Mouse (Mus musculus): Measurements from ENCODE around the gene Prpf18.
"Not testable (repeated sequence)": the region's sequence is repeated elsewhere in the genome, so short reads cannot be mapped to it uniquely, and the experiment has no call there.

Gene Prpf18

DNA sequence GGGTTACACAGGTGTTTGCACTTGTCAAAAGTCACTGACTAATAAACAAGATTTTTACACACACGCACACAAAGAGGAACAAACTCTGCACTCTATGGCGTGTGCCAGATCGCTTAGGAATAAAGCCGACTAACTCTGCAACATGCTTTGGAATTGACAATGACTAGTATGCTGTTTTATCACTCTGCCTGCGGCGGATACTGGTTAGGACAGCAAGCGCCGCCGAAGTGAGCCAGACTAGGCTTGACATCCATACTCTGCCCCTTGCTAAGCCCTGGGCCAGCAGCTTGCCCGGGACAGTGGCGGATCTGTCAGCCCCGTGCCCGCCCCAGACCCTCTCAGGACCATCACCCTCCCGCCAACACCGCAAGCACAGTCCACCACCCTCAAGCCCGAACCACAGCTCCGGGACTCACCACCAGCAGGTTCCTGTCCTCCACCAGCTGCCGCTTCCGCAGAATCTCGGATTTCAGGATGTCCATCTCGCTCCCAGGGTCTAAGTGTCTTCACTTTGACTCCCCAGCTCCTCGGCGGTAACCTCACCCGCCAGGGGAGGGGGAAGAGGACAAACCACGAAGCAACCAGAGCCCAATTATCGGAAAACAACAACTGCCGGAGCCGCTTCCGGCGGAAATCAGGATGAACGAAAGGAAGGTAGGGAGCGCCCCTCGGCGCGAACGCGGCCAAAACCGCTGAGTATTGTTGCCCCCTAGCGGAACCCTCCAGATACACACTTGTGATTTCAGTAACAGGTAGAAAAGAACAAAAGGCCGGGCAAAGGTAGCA lies at the start of gene Prpf18:
Gene Prpf18 (minus strand): TSS at position 614 of the 786 bp plus-strand sequence.
- ATAC-seq (ENCODE audit: low TSS enrichment): peak; percentile 99

DNA sequence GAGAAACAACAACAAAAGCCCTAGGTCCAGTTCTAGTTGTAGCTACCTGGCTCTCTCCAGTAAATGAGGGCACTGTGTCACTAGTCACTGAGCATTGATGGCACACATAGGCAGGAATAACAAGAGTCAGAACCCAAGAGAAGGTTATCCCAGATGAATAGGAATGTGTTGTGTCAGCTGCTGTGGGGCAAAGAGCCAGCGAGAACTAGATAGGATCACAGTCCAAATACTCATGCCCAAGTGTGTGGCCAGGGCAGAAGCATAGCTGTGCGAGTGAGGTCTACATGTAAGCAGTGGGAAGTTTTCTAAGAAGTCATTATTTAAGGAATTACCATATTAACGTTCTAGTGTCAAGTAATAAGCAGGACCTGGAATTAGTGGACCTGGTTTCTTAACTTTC lies 28.0 kb upstream of the Prpf18 start:
- no peak for ATAC-seq (ENCODE audit: low TSS enrichment)

DNA sequence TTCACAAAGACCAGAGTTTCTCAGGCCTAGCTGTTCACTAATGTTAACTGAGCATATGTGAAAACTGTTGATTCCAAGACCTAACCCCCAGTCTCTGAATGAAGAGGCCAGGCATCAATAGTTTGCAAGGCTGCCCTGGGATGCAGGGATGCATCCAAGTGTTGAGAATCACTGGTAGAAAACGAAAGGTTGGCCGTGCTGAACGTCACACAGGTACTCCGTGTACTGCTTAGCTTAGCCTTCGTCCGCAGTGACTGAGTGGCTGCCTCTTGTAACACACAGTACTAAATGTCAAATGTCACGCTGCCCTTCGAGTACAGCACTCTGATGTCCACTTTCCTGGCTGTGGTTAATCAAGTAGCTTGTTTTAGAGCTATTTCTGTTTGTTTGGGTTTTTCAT lies 19.7 kb upstream of the Prpf18 start:
- no peak for ATAC-seq (ENCODE audit: low TSS enrichment)

DNA sequence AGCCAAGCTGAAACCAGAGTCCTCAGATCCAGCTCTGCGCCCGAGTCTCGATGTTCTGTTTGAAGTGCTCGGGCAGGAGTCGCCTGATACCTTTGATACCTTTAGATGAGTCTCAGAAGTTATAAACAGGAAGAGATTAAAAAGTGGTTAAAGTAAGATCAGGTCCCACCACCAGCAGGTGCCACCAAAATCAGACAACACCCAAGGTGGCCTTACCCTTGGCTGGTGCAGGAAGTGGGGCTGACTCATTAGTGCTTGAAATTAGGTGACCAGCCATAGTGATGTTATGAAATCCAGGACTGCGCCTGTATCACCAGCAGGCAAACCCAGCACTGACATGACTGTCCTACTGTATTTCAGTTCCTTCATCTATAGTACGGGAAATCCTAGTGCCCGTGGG lies 17.8 kb upstream of the Prpf18 start:
- ATAC-seq (ENCODE audit: low TSS enrichment): no peak

DNA sequence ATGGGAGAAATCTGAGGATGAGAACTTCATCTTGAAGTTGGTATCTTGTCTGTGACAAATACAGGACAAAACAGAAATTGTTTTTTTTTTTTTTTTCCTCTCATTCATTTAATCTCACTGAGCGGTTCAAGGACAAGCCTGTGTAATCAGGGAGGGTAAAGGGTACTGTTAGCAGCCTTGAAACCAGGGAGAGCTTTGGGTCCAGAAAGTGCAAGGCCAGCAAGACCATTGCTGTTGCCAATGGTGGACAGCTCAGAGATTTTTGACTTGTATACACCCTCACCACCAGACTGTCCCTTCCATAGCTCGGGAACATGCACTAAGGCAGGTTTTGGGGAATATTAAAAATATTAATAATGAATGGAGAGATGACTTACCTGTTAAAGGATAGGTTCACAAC lies 16.7 kb upstream of the Prpf18 start:
- no peak for ATAC-seq (ENCODE audit: low TSS enrichment)

DNA sequence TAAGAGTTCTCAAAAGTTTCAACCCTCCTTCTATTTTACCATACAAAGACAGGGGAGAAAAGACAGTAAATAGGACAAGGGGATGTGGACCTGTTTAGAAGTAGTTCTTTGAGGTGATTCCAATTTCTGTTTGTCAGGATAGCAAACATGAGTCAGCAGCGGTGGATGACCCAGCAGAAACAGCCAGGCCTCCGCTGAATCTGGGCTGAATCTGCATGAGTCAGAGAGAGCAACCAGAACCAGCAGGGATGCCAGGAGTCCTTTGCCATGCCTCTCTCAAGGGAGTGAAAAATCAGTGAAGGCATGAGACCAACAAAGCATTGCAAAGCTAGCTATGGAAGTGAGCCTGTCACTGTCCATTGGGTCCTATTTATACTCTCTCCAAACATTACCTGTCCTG lies 8.8 kb upstream of the Prpf18 start:
- ATAC-seq (ENCODE audit: low TSS enrichment): no peak

DNA sequence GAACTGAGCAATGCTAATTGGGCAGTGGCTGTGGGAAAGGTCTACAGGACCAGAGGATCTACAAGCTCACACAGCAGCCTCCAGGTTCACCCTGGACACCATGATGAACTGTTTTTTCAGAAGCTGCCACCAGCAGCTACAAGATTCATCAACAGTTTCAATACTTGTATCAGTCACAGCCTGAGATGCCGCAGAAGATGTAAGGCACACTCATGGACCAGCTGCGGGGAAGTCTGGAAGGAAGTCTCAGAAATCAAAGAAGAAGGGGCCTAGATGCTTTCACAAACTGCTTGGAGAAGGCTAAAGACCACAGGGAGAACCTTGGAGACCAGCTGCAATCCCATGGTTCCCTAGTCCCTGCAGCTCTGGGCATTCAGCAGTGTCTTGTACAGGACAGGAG lies 2.3 kb downstream of the Prpf18 start:
- no peak for ATAC-seq (ENCODE audit: low TSS enrichment)

DNA sequence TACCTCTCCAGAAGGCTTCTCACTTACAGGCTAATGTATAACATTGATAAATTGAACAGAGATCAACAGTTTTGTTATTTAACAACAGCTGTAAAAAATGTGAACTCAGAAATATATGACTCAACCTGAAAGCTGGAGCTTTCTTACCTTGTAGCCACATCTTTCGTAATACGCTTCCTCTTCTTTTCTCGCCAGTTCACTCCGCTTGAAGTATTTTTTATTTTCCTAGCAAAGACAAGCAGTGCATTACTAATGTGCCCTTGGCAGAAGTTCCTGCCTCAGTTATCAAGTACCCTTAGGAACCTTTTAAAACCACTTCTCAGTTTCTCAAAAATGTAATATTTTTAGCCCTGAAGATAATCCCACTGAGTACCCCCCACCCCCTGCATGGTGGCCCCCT lies 3.8 kb downstream of the Prpf18 start:
- no peak for ATAC-seq (ENCODE audit: low TSS enrichment)

DNA sequence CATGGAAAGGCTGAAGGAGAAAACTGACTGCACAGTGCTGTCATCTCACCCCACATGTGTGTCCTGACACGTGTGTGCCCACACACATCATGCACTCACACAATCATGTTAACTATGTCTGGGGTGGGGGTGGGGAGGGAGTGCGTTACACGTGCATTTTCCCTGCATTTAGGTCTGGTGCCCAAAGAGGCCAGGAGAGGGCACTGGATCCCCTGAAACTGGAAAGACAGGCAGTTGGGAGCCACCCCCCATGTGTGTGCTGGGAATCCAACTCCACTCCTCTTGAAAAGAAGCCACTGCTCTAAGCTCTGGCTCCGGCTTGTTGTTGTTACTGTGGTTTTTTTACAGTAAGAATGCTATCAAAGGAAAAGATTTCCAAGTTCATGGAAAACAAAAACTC lies 6.8 kb downstream of the Prpf18 start:
- ATAC-seq (ENCODE audit: low TSS enrichment): no peak

DNA sequence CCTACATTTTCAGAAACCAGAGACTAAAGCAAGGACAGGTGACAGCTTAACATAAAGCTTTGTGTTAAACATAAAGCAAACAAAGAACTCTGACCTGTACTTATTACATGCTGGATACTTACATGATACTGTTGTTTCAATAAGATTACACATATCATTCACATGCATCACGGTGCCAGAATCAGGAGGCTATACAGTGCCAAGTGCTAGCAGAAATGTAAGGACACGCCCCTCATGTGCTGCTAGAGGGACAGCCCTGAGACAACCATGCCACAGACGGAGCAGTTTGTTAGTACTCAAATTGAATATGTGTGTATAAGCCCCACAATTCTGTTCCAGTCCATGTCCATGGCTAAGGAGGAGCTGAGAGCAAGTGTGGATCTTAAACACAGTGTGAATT lies 13.7 kb downstream of the Prpf18 start:
- ATAC-seq (ENCODE audit: low TSS enrichment): no peak

DNA sequence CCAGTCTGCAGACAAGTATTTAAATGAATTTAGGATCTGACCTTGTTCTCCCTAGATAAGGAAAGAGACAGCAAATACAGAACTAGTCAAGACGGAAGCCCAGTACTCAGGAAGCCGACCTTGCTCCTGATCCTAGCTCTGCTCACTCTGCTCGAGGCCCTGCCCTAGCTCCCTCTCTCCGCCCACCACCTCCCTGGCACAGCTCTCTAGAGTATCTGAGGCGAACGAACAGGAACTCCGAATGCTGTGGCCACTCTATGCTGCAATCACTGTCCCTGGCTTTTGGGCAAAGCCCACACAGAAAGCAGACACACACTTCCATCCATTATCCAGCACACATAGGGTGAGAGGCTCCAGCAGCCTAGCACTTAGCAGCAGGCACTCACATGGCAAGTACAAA lies 15.3 kb downstream of the Prpf18 start:
- no peak for ATAC-seq (ENCODE audit: low TSS enrichment)

DNA sequence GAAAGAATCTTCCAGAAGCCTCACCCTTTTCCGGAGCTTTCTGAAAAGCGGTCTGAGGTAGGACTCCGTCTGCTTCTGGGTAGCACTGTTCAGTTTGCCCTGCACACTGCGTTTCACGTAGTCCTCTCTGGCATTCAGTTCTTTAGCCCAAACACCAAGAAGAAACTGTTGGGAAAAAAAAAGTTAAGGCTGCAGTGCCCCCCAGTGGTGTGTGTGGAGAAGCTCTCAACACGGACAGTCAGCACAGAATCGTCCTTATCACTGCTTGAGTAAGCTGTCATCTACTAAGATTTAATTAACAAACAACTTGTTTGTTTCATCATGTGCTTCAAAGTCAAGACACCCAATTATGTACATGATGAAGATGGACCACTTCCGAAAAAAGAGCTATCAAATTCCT lies 16.1 kb downstream of the Prpf18 start:
- no peak for ATAC-seq (ENCODE audit: low TSS enrichment)

DNA sequence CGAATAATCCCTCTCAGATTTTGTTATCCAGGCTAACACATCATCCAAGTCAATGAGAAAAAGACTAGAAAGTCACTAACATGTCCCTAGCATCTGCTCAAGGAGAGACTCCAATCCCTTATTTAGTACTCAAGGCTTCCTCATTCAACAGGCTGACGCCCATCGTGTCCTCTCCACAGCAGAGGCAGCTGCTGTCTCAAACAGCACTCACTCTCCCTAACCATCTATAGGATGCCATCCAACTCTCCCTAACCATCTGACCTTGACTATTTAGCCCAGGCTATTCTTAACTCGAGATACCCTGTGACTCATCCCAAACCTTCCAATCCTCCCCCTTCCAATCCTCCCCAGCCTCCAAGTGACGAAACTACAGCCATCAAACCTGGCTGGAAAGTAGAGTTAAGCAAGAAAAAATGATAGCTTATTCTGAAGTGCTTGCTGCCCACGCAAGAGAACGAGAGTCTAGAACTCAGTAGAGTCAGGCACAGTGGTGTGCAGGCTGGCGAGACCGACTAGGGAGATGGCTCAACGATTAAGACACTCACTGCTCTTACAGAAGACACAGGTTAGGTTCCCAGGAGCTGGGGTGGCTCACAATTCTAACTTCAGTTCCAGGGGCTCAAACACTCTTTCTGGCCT lies 21.6 kb downstream of the Prpf18 start:
- ATAC-seq (ENCODE audit: low TSS enrichment): peak; percentile 86

DNA sequence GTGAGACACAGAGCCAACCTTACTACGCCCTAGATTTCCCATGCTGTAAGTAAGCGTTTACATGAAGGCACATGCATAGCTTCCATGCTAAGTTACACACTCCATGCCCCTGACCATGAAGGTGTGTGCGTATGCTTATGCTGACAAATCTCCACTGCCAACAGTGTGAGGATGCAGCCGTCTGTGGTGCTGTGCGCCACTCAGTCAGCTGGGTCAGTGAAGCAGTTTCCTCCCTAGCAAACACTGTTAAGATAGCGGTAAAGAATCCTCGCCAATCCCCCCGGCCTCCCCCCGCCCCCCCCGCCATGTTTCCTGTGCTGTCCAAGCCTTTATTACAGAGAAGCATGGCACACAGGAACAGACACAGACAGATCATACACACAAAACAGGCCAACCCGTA lies 22.4 kb downstream of the Prpf18 start:
- ATAC-seq (ENCODE audit: low TSS enrichment): no peak

DNA sequence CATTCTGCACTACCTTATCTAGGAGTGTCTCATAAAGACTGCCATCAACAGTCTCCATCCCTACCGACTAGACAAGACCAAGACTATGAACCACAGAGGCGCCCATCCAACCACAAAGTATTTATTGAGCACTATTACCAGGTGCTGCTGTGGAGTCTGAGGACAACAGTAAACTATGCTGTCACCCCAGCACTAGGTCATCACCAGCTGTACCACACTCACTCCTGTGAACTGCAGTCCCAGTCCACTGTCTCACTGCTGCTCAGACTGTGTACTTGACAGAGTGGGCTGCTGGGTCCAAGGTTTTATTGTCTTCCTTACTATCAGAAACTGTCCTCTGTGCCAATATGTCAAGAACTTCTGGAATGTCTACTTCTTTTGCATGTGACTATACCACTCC lies 23.0 kb downstream of the Prpf18 start:
- no peak for ATAC-seq (ENCODE audit: low TSS enrichment)

DNA sequence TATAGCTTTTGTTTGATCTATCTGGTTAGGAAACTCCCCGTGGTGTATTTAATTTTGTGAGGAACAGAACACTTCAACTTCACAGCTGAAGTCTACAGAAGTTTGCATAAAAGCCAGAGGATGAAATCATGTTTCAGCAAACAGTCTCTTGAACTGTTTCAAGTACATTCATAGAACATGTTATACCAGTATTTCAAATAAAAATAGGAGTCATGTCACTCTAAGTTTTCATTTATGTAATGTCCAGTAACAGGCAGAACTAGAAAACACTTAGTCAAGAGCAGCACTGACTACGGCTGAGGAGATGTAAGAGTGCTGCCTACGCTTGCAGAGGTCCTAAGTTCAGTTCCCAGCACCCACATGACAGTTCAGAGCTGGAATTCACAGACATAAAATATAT lies 25.0 kb downstream of the Prpf18 start:
- no peak for ATAC-seq (ENCODE audit: low TSS enrichment)

DNA sequence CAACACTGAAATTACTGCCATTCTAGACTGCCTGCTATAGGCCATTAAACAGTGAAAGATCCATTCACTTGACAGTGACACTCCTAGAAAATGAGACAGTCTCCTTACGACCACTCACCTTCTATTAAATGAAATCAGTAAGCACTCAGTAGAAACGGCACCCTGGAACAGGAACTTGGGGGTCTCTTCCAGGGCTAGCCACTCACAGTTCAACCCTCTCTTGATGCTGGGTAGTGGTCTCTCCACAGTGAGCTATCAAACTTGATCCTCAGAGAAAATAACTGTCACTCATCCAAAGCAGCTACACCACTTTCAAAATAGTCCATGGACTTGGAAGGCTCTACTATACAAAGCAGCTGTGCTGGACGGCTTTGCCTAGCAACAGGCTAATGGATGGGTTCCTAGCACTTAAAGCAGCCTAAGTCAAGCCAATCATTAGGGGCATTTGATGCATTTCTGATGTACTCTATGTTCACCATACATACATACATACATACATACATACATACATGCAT lies 30.4 kb downstream of the Prpf18 start:
- no peak for ATAC-seq (ENCODE audit: low TSS enrichment)

DNA sequence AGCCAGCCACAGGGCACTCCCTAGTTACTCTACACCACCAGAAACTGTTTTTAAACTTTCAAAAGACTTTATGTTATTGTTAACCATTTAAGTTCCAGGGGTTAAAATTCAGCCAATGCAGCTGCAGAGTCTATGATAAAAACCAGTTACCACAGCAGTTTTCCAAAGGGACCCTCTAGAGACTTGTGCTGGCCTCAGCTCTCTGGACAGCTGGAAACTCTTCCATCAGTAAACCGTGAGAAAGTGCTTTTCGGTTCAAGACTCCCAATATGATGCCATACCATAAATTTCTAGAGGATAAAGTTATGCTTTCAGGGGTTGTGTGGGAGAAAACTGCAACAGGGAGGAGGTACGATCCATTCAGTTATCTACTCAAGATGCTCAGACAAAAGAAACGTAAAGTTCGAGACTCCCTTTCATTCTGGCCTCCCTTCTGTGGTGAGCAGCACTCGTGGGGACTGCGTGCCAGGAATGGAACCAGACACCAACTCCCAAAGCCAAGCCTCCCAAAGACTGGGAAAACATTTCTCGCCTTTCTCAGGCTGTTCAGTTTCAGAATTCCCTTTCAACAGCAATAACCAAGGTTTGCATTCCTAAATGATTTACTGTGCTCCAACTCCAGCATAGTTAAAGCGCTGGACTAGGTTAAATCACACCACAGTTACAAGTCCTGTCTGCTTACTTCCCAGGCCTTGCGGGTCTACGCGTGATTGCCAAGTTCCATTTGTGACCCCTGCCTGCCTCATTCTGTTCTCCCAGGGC lies 31.1 kb downstream of the Prpf18 start:
- ATAC-seq (ENCODE audit: low TSS enrichment): no peak

DNA sequence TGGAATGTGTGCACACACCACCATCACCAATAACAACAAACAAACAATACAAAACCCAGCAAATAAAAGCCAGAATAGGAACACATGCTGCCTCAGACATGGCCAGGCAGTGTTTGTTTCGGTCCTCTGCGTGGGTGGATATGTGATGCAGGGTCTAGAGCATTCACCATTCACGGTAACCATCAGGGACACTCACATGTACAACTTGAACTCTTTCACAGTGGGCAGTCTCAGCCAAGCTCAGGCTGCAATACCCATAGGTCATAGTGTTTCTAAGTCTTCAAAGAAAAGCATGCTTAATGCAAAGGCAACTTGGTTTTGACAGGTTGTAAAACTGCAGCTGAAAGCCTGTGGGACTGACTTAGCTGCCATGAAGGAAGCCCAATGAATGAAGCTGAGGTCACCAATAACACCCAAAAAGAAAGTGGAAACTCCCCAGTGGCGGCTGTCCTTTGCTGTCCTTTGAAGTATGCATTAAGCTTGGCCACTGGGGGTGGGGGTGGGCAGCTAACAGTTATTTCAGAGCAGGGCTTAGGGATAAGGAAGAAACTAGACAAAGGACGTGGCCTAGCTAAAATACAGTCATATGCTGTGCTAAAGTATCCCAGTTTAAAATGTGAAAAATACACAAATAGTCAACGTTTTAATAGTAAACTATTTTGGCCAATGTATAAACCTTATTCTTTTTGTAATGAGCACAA lies 31.9 kb downstream of the Prpf18 start:
- ATAC-seq (ENCODE audit: low TSS enrichment): no peak

DNA sequence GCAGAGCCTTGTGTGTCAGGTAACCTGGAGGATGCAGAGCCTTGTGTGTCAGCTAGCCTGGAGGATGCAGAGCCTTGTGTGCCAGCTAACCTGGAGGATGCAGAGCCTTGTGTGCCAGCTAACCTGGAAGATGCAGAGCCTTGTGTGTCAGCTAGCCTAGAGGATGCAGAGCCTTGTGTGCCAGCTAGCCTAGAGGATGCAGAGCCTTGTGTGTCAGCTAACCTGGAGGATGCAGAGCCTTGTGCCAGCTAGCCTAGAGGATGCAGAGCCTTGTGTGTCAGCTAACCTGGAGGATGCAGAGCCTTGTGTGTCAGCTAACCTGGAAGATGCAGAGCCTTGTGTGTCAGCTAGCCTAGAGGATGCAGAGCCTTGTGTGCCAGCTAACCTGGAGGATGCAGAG lies 32.8 kb downstream of the Prpf18 start:
- ATAC-seq (ENCODE audit: low TSS enrichment): not testable (repeated sequence)

DNA sequence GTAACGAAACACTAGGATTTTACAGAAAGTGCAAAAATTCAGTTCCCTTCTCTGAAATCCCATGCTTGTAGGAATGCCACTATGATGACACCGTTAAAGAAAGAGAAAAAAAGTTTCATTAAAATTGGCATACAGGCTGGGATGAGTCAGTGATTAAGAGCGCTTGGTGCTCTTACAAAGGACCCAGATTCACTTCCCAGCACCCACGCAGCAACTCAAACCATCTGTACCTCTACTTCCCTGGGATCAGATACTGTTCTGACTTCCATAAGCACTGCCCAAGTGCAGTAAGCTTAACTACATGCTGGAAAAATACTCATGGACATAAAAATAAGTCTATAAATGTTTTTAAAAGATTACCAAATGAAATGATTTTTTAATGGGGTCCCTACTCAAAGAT lies 34.9 kb downstream of the Prpf18 start:
- peak; percentile 85 for ATAC-seq (ENCODE audit: low TSS enrichment)

DNA sequence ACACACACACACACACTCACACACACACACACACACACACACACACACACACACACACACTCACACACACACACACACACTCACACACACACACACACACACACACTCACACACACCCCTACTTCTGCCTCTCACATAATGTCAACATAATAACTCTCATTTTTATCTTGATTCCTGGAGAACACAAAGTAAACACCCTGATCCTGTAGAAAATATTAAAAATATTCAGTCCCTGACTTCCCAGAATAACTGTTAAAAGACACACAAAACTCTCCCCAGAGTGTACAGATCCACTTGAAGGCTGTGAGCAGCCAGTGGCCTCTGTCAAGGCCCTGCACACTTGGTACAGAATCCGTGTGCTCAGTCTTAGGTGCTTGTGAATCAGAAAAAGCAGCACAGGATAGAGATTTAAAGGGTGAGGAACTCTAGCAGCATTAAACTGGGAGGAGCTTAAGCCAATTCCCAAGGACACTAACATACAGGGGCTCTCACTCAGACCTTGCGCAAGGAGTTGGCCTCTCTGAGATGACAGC lies 36.8 kb downstream of the Prpf18 start:
- no peak for ATAC-seq (ENCODE audit: low TSS enrichment)
